Mouse (Mus musculus): Measurements from ENCODE around the gene Tab1. TPM values are rescaled to one million over a fixed set of nuclear protein-coding genes. Genes with fewer than 3 reads are reported as not detected.

Gene Tab1
- total and polyA plus RNA-seq, 3 experiments, result 11.6 to 17.7 (median 12.0) TPM

DNA sequence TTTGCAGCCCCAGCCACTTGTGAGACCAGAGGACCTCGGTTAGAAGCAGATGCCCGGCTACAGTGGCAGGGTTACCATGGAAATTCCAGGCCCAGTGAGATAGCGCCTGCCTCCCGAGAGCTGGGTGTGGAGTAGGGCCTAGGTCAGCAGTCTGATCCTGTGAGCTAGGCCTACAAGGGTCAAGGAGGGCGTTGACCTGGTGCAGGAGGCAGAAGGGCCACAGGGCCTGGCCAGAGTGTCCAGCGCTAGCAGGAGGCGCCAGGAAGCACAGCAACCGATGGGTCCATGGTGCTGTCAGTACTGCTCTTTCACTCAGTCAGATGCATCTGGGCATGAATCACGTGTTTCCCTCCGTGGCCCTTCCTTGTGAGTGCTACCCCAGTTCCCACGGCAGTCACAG lies 20.8 kb downstream of the Tab1 start:
- Histone ChIP-seq H3K4me3 (replicated peaks in 1 of 3; ENCODE audit: low read depth in 2 of 3, low read length in 2 of 3, poor library complexity in 1 of 3) (no peak overlapping the region), H3K9ac (ENCODE audit: insufficient read depth, low read depth) (no peak overlapping the region), H3K4me2 (ENCODE audit: insufficient read depth, low read depth, poor library complexity, severe bottlenecking) (no peak overlapping the region), H3K79me2 (replicated peaks; ENCODE audit: control insufficient read depth, extremely low read depth, insufficient read depth, poor library complexity, severe bottlenecking) (no peaks in the 10 kb centered on the region), H3K27me3 (replicated peaks) (no peaks in the 10 kb centered on the region), H3K27ac (ENCODE audit: insufficient read depth, low read depth) (no peak overlapping the region), H3K4me1 (ENCODE audit: control insufficient read depth in 1 of 2, insufficient read depth in 2 of 2) (no peaks in the 10 kb centered on the region), H3K36me3 (replicated peaks in 1 of 2; ENCODE audit: control insufficient read depth in 1 of 2, insufficient read depth in 1 of 2, low read length in 1 of 2) (peaks cover 74 to 97% of the 10 kb centered on the region in 2 experiments), H3K9me3 (replicated peaks; ENCODE audit: low read length) (no peaks in the 10 kb centered on the region)
- DNase-seq (ENCODE audit: extremely low read depth), result no peak
- TF ChIP-seq SIN3A (IDR thresholded peaks at IDR 0.05; ENCODE audit: low read length) (no peak), TBP (conservative IDR thresholded peaks at IDR 0.05; ENCODE audit: low read depth, low read length) (no peak), ZMIZ1 (IDR thresholded peaks at IDR 0.05; ENCODE audit: low read depth, low read length) (no peak), MYC (IDR thresholded peaks at IDR 0.05; ENCODE audit: low read depth, low read length) (no peak), IRF4 (IDR thresholded peaks at IDR 0.05; ENCODE audit: low read depth, low read length) (no peak), USF1 (IDR thresholded peaks at IDR 0.05; ENCODE audit: low read depth, low read length) (no peak), POLR2AphosphoS2 (IDR thresholded peaks at IDR 0.05; ENCODE audit: low read depth, low read length) (no peak), ZC3H11A (IDR thresholded peaks at IDR 0.05; ENCODE audit: low read depth, low read length) (no peak), TCF12 (IDR thresholded peaks at IDR 0.05; ENCODE audit: low read depth, low read length) (no peak), RCOR1 (conservative IDR thresholded peaks at IDR 0.05; ENCODE audit: low read depth, low read length) (no peak), UBTF (IDR thresholded peaks at IDR 0.05; ENCODE audit: low read depth, low read length) (no peak), CTCF (conservative IDR thresholded peaks at IDR 0.05 in 1 of 2, IDR thresholded peaks at IDR 0.05 in 1 of 2; ENCODE audit: low read depth in 2 of 2, low read length in 2 of 2) (no peak), ELF1 (IDR thresholded peaks at IDR 0.05; ENCODE audit: low read depth, low read length) (no peak)
- dilution Hi-C loops (cut with MboI; ENCODE audit: extremely low pct_ligation_motif_present, extremely low pct_unique_long_range_greater_than_20kb, low sequenced_read_pairs) (no loop called here), in situ Hi-C loops (cut with MboI; ENCODE audit: low pct_ligation_motif_present, low pct_unique_long_range_greater_than_20kb, low sequenced_read_pairs) (no loop called here)

DNA sequence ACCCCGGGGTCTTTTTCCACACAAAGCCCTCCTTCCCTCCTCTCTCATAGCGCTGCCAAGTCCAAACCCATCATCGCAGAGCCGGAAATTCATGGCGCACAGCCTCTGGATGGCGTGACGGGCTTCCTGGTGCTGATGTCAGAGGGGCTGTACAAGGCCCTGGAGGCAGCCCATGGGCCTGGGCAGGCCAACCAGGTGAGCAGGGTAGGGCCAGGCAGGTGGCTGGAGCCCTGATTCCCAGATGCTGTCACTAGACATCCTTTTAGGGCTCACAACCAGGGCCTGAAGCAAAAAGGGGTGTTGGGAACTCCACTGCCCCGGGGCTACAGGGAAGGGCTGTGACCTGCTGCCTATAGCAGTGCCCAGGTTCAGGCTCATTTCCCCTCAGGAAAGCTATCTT lies 22.8 kb downstream of the Tab1 start:
- in situ Hi-C loops (cut with MboI; ENCODE audit: low pct_ligation_motif_present, low pct_unique_long_range_greater_than_20kb, low sequenced_read_pairs), result no loop called here
- Histone ChIP-seq H3K27ac (ENCODE audit: insufficient read depth, low read depth) (no peak overlapping the region), H3K27me3 (replicated peaks) (no peaks in the 10 kb centered on the region), H3K4me1 (ENCODE audit: control insufficient read depth in 1 of 2, insufficient read depth in 2 of 2) (no peaks in the 10 kb centered on the region), H3K4me2 (ENCODE audit: insufficient read depth, low read depth, poor library complexity, severe bottlenecking) (no peak overlapping the region), H3K9ac (ENCODE audit: insufficient read depth, low read depth) (no peak overlapping the region), H3K4me3 (replicated peaks in 1 of 3; ENCODE audit: low read depth in 2 of 3, low read length in 2 of 3, poor library complexity in 1 of 3) (no peak overlapping the region), H3K79me2 (replicated peaks; ENCODE audit: control insufficient read depth, extremely low read depth, insufficient read depth, poor library complexity, severe bottlenecking) (no peaks in the 10 kb centered on the region), H3K36me3 (replicated peaks in 1 of 2; ENCODE audit: control insufficient read depth in 1 of 2, insufficient read depth in 1 of 2, low read length in 1 of 2) (peaks cover 78 to 97% of the 10 kb centered on the region in 2 experiments), H3K9me3 (replicated peaks; ENCODE audit: low read length) (no peaks in the 10 kb centered on the region)
- no peak for DNase-seq (ENCODE audit: extremely low read depth)
- TF ChIP-seq UBTF (IDR thresholded peaks at IDR 0.05; ENCODE audit: low read depth, low read length), result no peak
- TF ChIP-seq HCFC1 (IDR thresholded peaks at IDR 0.05; ENCODE audit: low read depth, low read length), result no peak
- TF ChIP-seq CHD1 (IDR thresholded peaks at IDR 0.05; ENCODE audit: low read depth, low read length), result no peak
- TF ChIP-seq SMC3 (IDR thresholded peaks at IDR 0.05; ENCODE audit: low read depth, low read length), result no peak
- no peak for TF ChIP-seq POLR2AphosphoS2 (IDR thresholded peaks at IDR 0.05; ENCODE audit: low read depth, low read length)
- TF ChIP-seq IRF4 (IDR thresholded peaks at IDR 0.05; ENCODE audit: low read depth, low read length), result no peak
- no peak for TF ChIP-seq ZNF384 (IDR thresholded peaks at IDR 0.05; ENCODE audit: low read depth, low read length)
- TF ChIP-seq GABPA (IDR thresholded peaks at IDR 0.05; ENCODE audit: insufficient replicate concordance, low read depth, low read length), result no peak
- TF ChIP-seq PAX5 (IDR thresholded peaks at IDR 0.05; ENCODE audit: low read length), result no peak
- TF ChIP-seq RAD21 (IDR thresholded peaks at IDR 0.05; ENCODE audit: low read depth, low read length), result no peak
- no peak for TF ChIP-seq ELF1 (IDR thresholded peaks at IDR 0.05; ENCODE audit: low read depth, low read length)
- no peak for TF ChIP-seq MEF2A (IDR thresholded peaks at IDR 0.05; ENCODE audit: borderline replicate concordance, low read depth, low read length)
- TF ChIP-seq SIN3A (IDR thresholded peaks at IDR 0.05; ENCODE audit: low read length), result no peak
- no peak for TF ChIP-seq MAZ (IDR thresholded peaks at IDR 0.05; ENCODE audit: low read depth, low read length)
- no peak for TF ChIP-seq E2F4 (IDR thresholded peaks at IDR 0.05; ENCODE audit: insufficient replicate concordance, low read depth, low read length)
- no peak for TF ChIP-seq JUN (IDR thresholded peaks at IDR 0.05; ENCODE audit: insufficient read depth, low read depth, low read length)
- dilution Hi-C loops (cut with MboI; ENCODE audit: extremely low pct_ligation_motif_present, extremely low pct_unique_long_range_greater_than_20kb, low sequenced_read_pairs), result no loop called here

All from CH12.LX (cell line).